In the genomic region with DNA sequence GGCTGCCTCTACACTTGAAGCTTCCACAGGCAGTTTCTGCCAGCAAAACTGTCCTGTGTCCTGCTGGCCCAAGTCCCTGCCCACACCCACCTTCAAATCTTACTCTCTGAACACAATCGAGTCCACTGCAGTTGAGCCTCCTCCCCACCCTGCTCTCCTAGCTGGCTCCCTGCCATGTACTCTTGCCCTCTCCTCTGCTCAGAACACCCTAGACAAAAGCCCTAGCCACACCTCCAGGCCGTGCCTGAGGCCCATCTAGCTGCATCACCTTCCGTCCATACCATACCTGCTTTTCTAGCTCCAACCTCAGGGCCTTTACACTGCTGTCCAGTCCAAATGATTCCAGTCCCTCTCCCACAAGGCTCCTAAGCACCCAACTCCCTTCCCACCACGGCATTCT, we compare ENCODE assay signal across 15 mouse cellular contexts. TPM values are rescaled to one million over a fixed set of nuclear protein-coding genes. Genes with fewer than 3 reads are reported as not detected.
DNase-seq lines count a peak whose midpoint lies in the region; ATAC-seq and TF ChIP-seq lines count a peak whose summit lies in the region.
"Had no signal": no experiment of that assay in that cellular context is flagged by ENCODE, and none has a peak within 500 bp of the region (broad histone marks: within the 10 kb centered on the region; RNA-seq: fewer than 3 reads in every experiment).

No protein-coding gene starts in this region.

- intact Hi-C loops in heart, postnatal 36 days (cut with DNase I): no loop called here

- H3K27me3 ChIP-seq in intestine, postnatal 0 days (replicated peaks; ENCODE audit: control insufficient read depth, insufficient read depth, low read length): no peaks in the 10 kb centered on the region
- H3K27me3 ChIP-seq in midbrain, embryonic 10.5 days (ENCODE audit: low read depth, poor library complexity, severe bottlenecking): peaks cover 20% of the 10 kb centered on the region
- no peaks in the 10 kb centered on the region for H3K27me3 ChIP-seq in hindbrain, postnatal 0 days (ENCODE audit: insufficient read depth, low read length)

- no peak for TF ChIP-seq CTCF in intestine, postnatal 0 days (IDR thresholded peaks at IDR 0.05; ENCODE audit: low read depth)
- TF ChIP-seq CTCF in hindbrain, postnatal 0 days (IDR thresholded peaks at IDR 0.05; ENCODE audit: low read depth): no peak

- 0 out of 2 replicates have a peak, but pooled peaks cover 5% of the 10 kb centered on the region for H3K4me1 ChIP-seq in intestine, postnatal 0 days (replicated peaks; ENCODE audit: control insufficient read depth, insufficient read depth, low read length)
- peaks cover 31% of the 10 kb centered on the region for H3K4me1 ChIP-seq in midbrain, embryonic 10.5 days
- H3K4me1 ChIP-seq in hindbrain, postnatal 0 days (ENCODE audit: insufficient read depth, low read length): peaks cover 20% of the 10 kb centered on the region

- H3K4me2 ChIP-seq in intestine, postnatal 0 days (replicated peaks; ENCODE audit: low read depth): peak overlapping the region; percentile 38
- H3K4me2 ChIP-seq in hindbrain, postnatal 0 days (ENCODE audit: low read depth, low read length): no peak overlapping the region

- H3K9me3 ChIP-seq in intestine, postnatal 0 days (ENCODE audit: control insufficient read depth): no peaks in the 10 kb centered on the region
- no peaks in the 10 kb centered on the region for H3K9me3 ChIP-seq in midbrain, embryonic 10.5 days (replicated peaks)
- H3K9me3 ChIP-seq in hindbrain, postnatal 0 days (ENCODE audit: low read length): no peaks in the 10 kb centered on the region

- H3K9ac ChIP-seq in intestine, postnatal 0 days (ENCODE audit: low read depth, low read length): no peak overlapping the region
- H3K9ac ChIP-seq in hindbrain, postnatal 0 days (replicated peaks; ENCODE audit: low read length): no peak overlapping the region
- H3K9ac ChIP-seq: forebrain, postnatal 0 days had no signal

- H3K36me3 ChIP-seq in intestine, postnatal 0 days (ENCODE audit: control insufficient read depth, insufficient read depth): peaks cover 3% of the 10 kb centered on the region; the same call in 1 of the 2 replicates
- H3K36me3 ChIP-seq in midbrain, embryonic 10.5 days: peaks cover 8% of the 10 kb centered on the region; the same call in 1 of the 2 replicates
- H3K36me3 ChIP-seq in hindbrain, postnatal 0 days (ENCODE audit: insufficient read depth, low read length): no peaks in the 10 kb centered on the region

- no peak overlapping the region for H3K4me3 ChIP-seq in intestine, postnatal 0 days (ENCODE audit: low read depth, low read length)
- no peak overlapping the region for H3K4me3 ChIP-seq in midbrain, embryonic 10.5 days
- no peak overlapping the region for H3K4me3 ChIP-seq in hindbrain, postnatal 0 days (ENCODE audit: low read length)

- ATAC-seq in intestine, postnatal 0 days: peak; percentile 90
- no peak for ATAC-seq in hindbrain, postnatal 0 days
- ATAC-seq: activated CD4-positive, CD25-positive, alpha-beta regulatory T cell, adult 4 months; forebrain, postnatal 0 days had no signal

- WGBS in intestine, postnatal 0 days: 30% methylated on average over 4 of the region's 4 CpGs
- WGBS in midbrain, embryonic 10.5 days: 82% methylated on average over 4 of the region's 4 CpGs
- WGBS in hindbrain, postnatal 0 days: 52% methylated on average over 4 of the region's 4 CpGs

- H3K27ac ChIP-seq in intestine, postnatal 0 days (ENCODE audit: low read depth, low read length): peak overlapping the region; percentile 68
- H3K27ac ChIP-seq in midbrain, embryonic 10.5 days (replicated peaks): no peak overlapping the region; the same call in 1 of the 2 replicates
- no peak overlapping the region for H3K27ac ChIP-seq in hindbrain, postnatal 0 days

- peak; percentile 40 for DNase-seq in heart, postnatal 4 days
- DNase-seq in heart, postnatal 36 days: no peak
- peak; percentile 76 to 79 for DNase-seq in kidney, postnatal 36 days
- DNase-seq in lung, postnatal 4 days: peak; percentile 35 to 38
- no peak for DNase-seq in adrenal gland, adult 8-10 months
- no peak for DNase-seq in midbrain, embryonic 10.5 days (ENCODE audit: low spot score)
- DNase-seq in hindbrain, postnatal 0 days (ENCODE audit: low spot score): no peak
- DNase-seq: cerebellum, postnatal 25 days; forebrain, postnatal 0 days; heart, postnatal 14 days; thymus, postnatal 14 days had no signal

RNA-seq across cellular contexts. Expression of gene Wnk2, which starts 7.2 kb away (rescaled TPM):
- total RNA-seq in heart, postnatal 4 days (2021): 10 to 100 TPM; 22.3 to 25.0 TPM
- total RNA-seq in heart, postnatal 36 days (2021): 10 to 100 TPM; 75.0 to 77.2 TPM
- polyA plus RNA-seq in intestine, postnatal 0 days (2015; fragmentation: Nextera tagmentation; extraction: Ambion mirVana): 1.7 and 2.3 TPM in 2 replicates
- total RNA-seq in adrenal gland, adult 8-10 months (2022): 1 to 10 TPM; 2.8 to 5.9 (median 5.0) TPM
- 4.3 and 6.9 TPM in 2 replicates for polyA plus RNA-seq in midbrain, embryonic 10.5 days (2016; fragmentation: Nextera tagmentation; extraction: Ambion mirVana)
- total RNA-seq in hindbrain, postnatal 0 days (2014; rRNA removed): 63.8 and 68.9 TPM in 2 replicates
- polyA plus RNA-seq in hindbrain, postnatal 0 days (2015; fragmentation: Nextera tagmentation; extraction: Ambion mirVana): 14.5 and 15.1 TPM in 2 replicates
- total RNA-seq: MEL had no signal
- polyA plus RNA-seq: activated CD4-positive, CD25-positive, alpha-beta regulatory T cell, adult 4 months; C2C12 had no signal

RNA-seq across cellular contexts. Expression of gene Ninj1, which starts 46.7 kb away (rescaled TPM):
- 10 to 100 TPM; 51.3 to 53.5 TPM for total RNA-seq in heart, postnatal 4 days (2021)
- total RNA-seq in heart, postnatal 36 days (2021): 100 to 1,000 TPM; 110 to 136 TPM
- 108 and 111 TPM in 2 replicates for polyA plus RNA-seq in intestine, postnatal 0 days (2015; fragmentation: Nextera tagmentation; extraction: Ambion mirVana)
- total RNA-seq in adrenal gland, adult 8-10 months (2022): 10 to 100 TPM; 55.5 to 58.6 (median 58.0) TPM
- polyA plus RNA-seq in midbrain, embryonic 10.5 days (2016; fragmentation: Nextera tagmentation; extraction: Ambion mirVana): 23.1 and 24.3 TPM in 2 replicates
- total RNA-seq in hindbrain, postnatal 0 days (2014; rRNA removed): 44.1 and 54.4 TPM in 2 replicates
- polyA plus RNA-seq in hindbrain, postnatal 0 days (2015; fragmentation: Nextera tagmentation; extraction: Ambion mirVana): 50.0 and 50.7 TPM in 2 replicates

Comparison
In these comparisons a context has a peak if more than half of its experiments do, and no peak if none do; other contexts are left out.
1. DNase-seq: peak in heart, postnatal 4 days (single experiment), kidney, postnatal 36 days (2 of 2) and lung, postnatal 4 days (2 of 2); none in heart, postnatal 36 days (0 of 2), adrenal gland, adult 8-10 months (single experiment), midbrain, embryonic 10.5 days (single experiment) and hindbrain, postnatal 0 days (single experiment).